Mouse (Mus musculus) intestine, embryonic 15.5 days (tissue): ENCODE data around the gene Gm21976. TPM values are rescaled to one million over a fixed set of nuclear protein-coding genes. Genes with fewer than 3 reads are reported as not detected.

Source experiments
- ATAC-seq: fragments of 200-750 bp; cut with Nextera tagmentation; 2 replicates; pipeline ENCODE4 v1.8.0; 2017; ENCODE audit warnings: moderate TSS enrichment, moderate library complexity
- H3K27ac ChIP-seq: fragments of 300-500 bp; sonication (generic); 2 replicates; pipeline ENCODE4 v1.5.1; 2015; ENCODE audit warnings: mild to moderate bottlenecking, inconsistent platforms
- H3K27me3 ChIP-seq: fragments of 300-500 bp; sonication (generic); replicated peaks from 2 replicates; pipeline ENCODE4 v1.6.1; 2015; ENCODE audit warnings: inconsistent platforms
- H3K36me3 ChIP-seq: fragments of 300-500 bp; sonication (generic); 2 replicates; pipeline ENCODE4 v1.6.1; 2015; ENCODE audit warnings: inconsistent platforms
- H3K4me1 ChIP-seq: fragments of 300-500 bp; sonication (generic); replicated peaks from 2 replicates; pipeline ENCODE4 v1.6.1; 2015; ENCODE audit warnings: inconsistent platforms
- H3K4me2 ChIP-seq: fragments of 300-500 bp; sonication (generic); replicated peaks from 2 replicates; pipeline ENCODE4 v1.6.1; 2015; ENCODE audit warnings: mild to moderate bottlenecking, inconsistent platforms
- H3K4me3 ChIP-seq: fragments of 300-500 bp; sonication (generic); replicated peaks from 2 replicates; pipeline ENCODE4 v1.5.1; 2015; ENCODE audit warnings: inconsistent platforms
- H3K9ac ChIP-seq: fragments of 300-500 bp; sonication (generic); 2 replicates; pipeline ENCODE4 v1.6.1; 2015; ENCODE audit warnings: inconsistent platforms
- H3K9me3 ChIP-seq: fragments of 300-500 bp; sonication (generic); 2 replicates; pipeline ENCODE4 v1.6.1; 2016; ENCODE audit warnings: inconsistent platforms
- WGBS: fragments of 180-500 bp; shearing (Covaris S2); methylation state at CpG from one replicate; pipeline ENCODE4 v1.1.7; 2015; 5-methylcytosine and 5-hydroxymethylcytosine counted together
- polyA plus RNA-seq: library from polyadenylated mRNA; unstranded; fragments of >200 nt; fragmentation: Nextera tagmentation; extraction: Ambion mirVana; gene quantifications from 2 replicates; pipeline ENCODE4 v1.2.1, GENCODE M21; 2015

The Gm21976 gene
- polyA plus RNA-seq, 1 experiment from 2014 or later = not detected

- WGBS = 34% methylated on average over 5 of the region's 5 CpGs
- no peak overlapping the region for H3K4me3 ChIP-seq
- H3K9me3 ChIP-seq = no peaks in the 10 kb centered on the region
- no peak overlapping the region for H3K27ac ChIP-seq
- no peak overlapping the region for H3K9ac ChIP-seq
- H3K36me3 ChIP-seq = peaks cover 10% of the 10 kb centered on the region; the same call in 1 of the 2 replicates
- H3K4me2 ChIP-seq = no peak overlapping the region
- H3K4me1 ChIP-seq = 0 out of 2 replicates have a peak, but pooled peaks cover 3% of the 10 kb centered on the region
- H3K27me3 ChIP-seq = no peaks in the 10 kb centered on the region
- ATAC-seq = no peak
These were observed 26.7 kb downstream of the Gm21976 start for GRCm38 (mm10) chr13:98306393-98306792.

- Histone ChIP-seq H3K9ac (no peak overlapping the region), H3K27ac (no peak overlapping the region), H3K4me3 (no peak overlapping the region), H3K9me3 (no peaks in the 10 kb centered on the region), H3K27me3 (no peaks in the 10 kb centered on the region), H3K36me3 (peaks cover 15% of the 10 kb centered on the region; the same call in 1 of the 2 replicates), H3K4me1 (peaks cover 6% of the 10 kb centered on the region; the same call in 1 of the 2 replicates), H3K4me2 (no peak overlapping the region)
- 34% methylated on average over 14 of the region's 14 CpGs for WGBS
- ATAC-seq = no peak
These were observed 27.3 kb downstream of the Gm21976 start for GRCm38 (mm10) chr13:98306852-98307475.

GRCm38 (mm10) chr13:98308004-98308403, 28.3 kb downstream of the Gm21976 start:
- peaks cover 20% of the 10 kb centered on the region; the same call in 1 of the 2 replicates for H3K36me3 ChIP-seq
- no peak for ATAC-seq

GRCm38 (mm10) chr13:98308724-98309123, 29.0 kb downstream of the Gm21976 start:
- Histone ChIP-seq H3K4me1 (peaks cover 7% of the 10 kb centered on the region; the same call in 1 of the 2 replicates), H3K27me3 (no peaks in the 10 kb centered on the region), H3K9me3 (no peaks in the 10 kb centered on the region), H3K9ac (no peak overlapping the region), H3K4me3 (no peak overlapping the region), H3K27ac (no peak overlapping the region), H3K4me2 (no peak overlapping the region), H3K36me3 (peaks cover 25% of the 10 kb centered on the region; the same call in 1 of the 2 replicates)
- ATAC-seq = no peak
- WGBS = 81% methylated on average over 4 of the region's 4 CpGs

More at GRCm38 (mm10) chr13:98308004-98308403, 28.3 kb downstream of the Gm21976 start:
- Histone ChIP-seq H3K4me1 (peaks cover 7% of the 10 kb centered on the region; the same call in 1 of the 2 replicates), H3K27me3 (no peaks in the 10 kb centered on the region), H3K4me3 (no peak overlapping the region), H3K9ac (no peak overlapping the region), H3K4me2 (no peak overlapping the region), H3K27ac (no peak overlapping the region), H3K9me3 (no peaks in the 10 kb centered on the region)
- 77% methylated on average over 5 of the region's 5 CpGs for WGBS

GRCm38 (mm10) chr13:98311597-98311996, 31.9 kb downstream of the Gm21976 start:
- Histone ChIP-seq H3K4me2 (no peak overlapping the region), H3K27ac (no peak overlapping the region), H3K9me3 (no peaks in the 10 kb centered on the region), H3K36me3 (peaks cover 25% of the 10 kb centered on the region; the same call in 1 of the 2 replicates), H3K4me3 (no peak overlapping the region), H3K27me3 (no peaks in the 10 kb centered on the region), H3K9ac (no peak overlapping the region), H3K4me1 (peaks cover 13% of the 10 kb centered on the region)
- WGBS = 76% methylated on average over 5 of the region's 5 CpGs
- 0 out of 2 replicates have a peak, but pooled peaks have one; percentile 41 for ATAC-seq

GRCm38 (mm10) chr13:98313631-98314030, 33.9 kb downstream of the Gm21976 start:
- whole genome bisulfite sequencing = 69% methylated on average over 7 of the region's 7 CpGs
- Histone ChIP-seq H3K9me3 (no peaks in the 10 kb centered on the region), H3K4me3 (no peak overlapping the region), H3K4me1 (peaks cover 10% of the 10 kb centered on the region), H3K4me2 (no peak overlapping the region), H3K9ac (no peak overlapping the region), H3K36me3 (peaks cover 22% of the 10 kb centered on the region; the same call in 1 of the 2 replicates), H3K27me3 (no peaks in the 10 kb centered on the region), H3K27ac (no peak overlapping the region)
- no peak for ATAC-seq

GRCm38 (mm10) chr13:98315124-98315523, 35.4 kb downstream of the Gm21976 start:
- 62% methylated on average over 4 of the region's 4 CpGs for whole genome bisulfite sequencing
- H3K27me3 ChIP-seq = no peaks in the 10 kb centered on the region
- no peak overlapping the region for H3K4me3 ChIP-seq
- peaks cover 10% of the 10 kb centered on the region for H3K4me1 ChIP-seq
- peak overlapping the region; percentile 64 for H3K4me2 ChIP-seq
- H3K9ac ChIP-seq = no peak overlapping the region
- H3K9me3 ChIP-seq = no peaks in the 10 kb centered on the region
- H3K36me3 ChIP-seq = 0 out of 2 replicates have a peak, but pooled peaks cover 21% of the 10 kb centered on the region
- H3K27ac ChIP-seq = no peak overlapping the region
- ATAC-seq = no peak

- H3K9me3 ChIP-seq = no peaks in the 10 kb centered on the region
- H3K27ac ChIP-seq = peak overlapping the region; percentile 88
- peaks cover 10% of the 10 kb centered on the region for H3K4me1 ChIP-seq
- no peaks in the 10 kb centered on the region for H3K27me3 ChIP-seq
- peak overlapping the region; percentile 64 for H3K4me2 ChIP-seq
- WGBS = 0% methylated on average over 17 of the region's 17 CpGs
- ATAC-seq = no peak
- H3K4me3 ChIP-seq = peak overlapping the region; percentile 98
- H3K9ac ChIP-seq = peak overlapping the region; percentile 97
- H3K36me3 ChIP-seq = 0 out of 2 replicates have a peak, but pooled peaks cover 15% of the 10 kb centered on the region
These were observed 36.4 kb downstream of the Gm21976 start for GRCm38 (mm10) chr13:98316140-98316479.

- Histone ChIP-seq H3K4me3 (peak within 1 kb of the TSS; percentile 98), H3K9me3 (no peaks in the 10 kb centered on the region), H3K4me2 (peak within 1 kb of the TSS; percentile 69), H3K4me1 (peaks cover 9% of the 10 kb centered on the region), H3K27ac (peak within 1 kb of the TSS; percentile 88), H3K36me3 (0 out of 2 replicates have a peak, but pooled peaks cover 12% of the 10 kb centered on the region), H3K9ac (peak within 1 kb of the TSS; percentile 97), H3K27me3 (no peaks in the 10 kb centered on the region)
- WGBS = under 1% methylated on average over 72 of the region's 90 CpGs
- ATAC-seq = peak; percentile 95
These were observed 37.0 kb downstream of the Gm21976 start, which contains the start of gene Btf3 for GRCm38 (mm10) chr13:98316480-98317245. TSS of gene Btf3 (minus strand) at chr13:98317006.

GRCm38 (mm10) chr13:98317246-98317677, 37.6 kb downstream of the Gm21976 start:
- Histone ChIP-seq H3K9ac (peak overlapping the region; percentile 97), H3K36me3 (0 out of 2 replicates have a peak, but pooled peaks cover 7% of the 10 kb centered on the region), H3K4me3 (peak overlapping the region; percentile 98), H3K4me2 (peak overlapping the region; percentile 69), H3K27me3 (no peaks in the 10 kb centered on the region), H3K4me1 (peaks cover 6% of the 10 kb centered on the region), H3K9me3 (no peaks in the 10 kb centered on the region), H3K27ac (peak overlapping the region; percentile 88)
- 3% methylated on average over 16 of the region's 16 CpGs for WGBS
- peak; percentile 13; the same call in 1 of the 2 replicates for ATAC-seq

- Histone ChIP-seq H3K27ac (no peak overlapping the region), H3K36me3 (0 out of 2 replicates have a peak, but pooled peaks cover 6% of the 10 kb centered on the region), H3K9ac (no peak overlapping the region), H3K9me3 (no peaks in the 10 kb centered on the region), H3K4me1 (peaks cover 6% of the 10 kb centered on the region), H3K4me2 (no peak overlapping the region), H3K4me3 (no peak overlapping the region), H3K27me3 (no peaks in the 10 kb centered on the region)
- 89% methylated on average over 6 of the region's 6 CpGs for WGBS
- no peak for ATAC-seq
These were observed 38.2 kb downstream of the Gm21976 start for GRCm38 (mm10) chr13:98317911-98318310.

GRCm38 (mm10) chr13:98325034-98325433, 45.3 kb downstream of the Gm21976 start:
- ATAC-seq = no peak
- H3K4me2 ChIP-seq = no peak overlapping the region
- no peak overlapping the region for H3K9ac ChIP-seq
- no peaks in the 10 kb centered on the region for H3K27me3 ChIP-seq
- no peak overlapping the region for H3K27ac ChIP-seq
- no peaks in the 10 kb centered on the region for H3K36me3 ChIP-seq
- no peaks in the 10 kb centered on the region for H3K4me1 ChIP-seq
- H3K4me3 ChIP-seq = no peak overlapping the region
- WGBS = 85% methylated on average over 11 of the region's 11 CpGs
- no peaks in the 10 kb centered on the region for H3K9me3 ChIP-seq
